Mouse (Mus musculus) ES-Bruce4 (cell line): ENCODE results near the gene Pik3r6.

Experiments used
- CTCF ChIP-seq: IDR thresholded peaks from one replicate; pipeline ENCODE4 v1.8.1; 2011; ENCODE audit warnings: low read depth, low read length
- EP300 ChIP-seq: IDR thresholded peaks from 2 replicates; pipeline ENCODE4 v1.6.1; 2011; ENCODE audit warnings: low read depth, low read length; ENCODE audit not compliant: insufficient read depth
- POLR2A ChIP-seq: IDR thresholded peaks from one replicate; pipeline ENCODE4 v1.8.1; 2011; ENCODE audit warnings: low read length; ENCODE audit not compliant: insufficient read depth

- no peak for TF ChIP-seq CTCF
- TF ChIP-seq POLR2A = no peak
- TF ChIP-seq EP300 = no peak
Measured at GRCm38 (mm10) chr11:68583225-68583624, 80.4 kb downstream of the Pik3r6 start.
